Mouse (Mus musculus) embryonic fibroblast, embryonic 13.5 days (primary cell): ENCODE results near the gene Lrfn3.

Experiments used
- CTCF ChIP-seq: IDR thresholded peaks from 2 replicates; pipeline ENCODE4 v1.5.1; 2011; ENCODE audit warnings: mild to moderate bottlenecking, control low read depth, low read length, moderate library complexity, borderline replicate concordance; ENCODE audit not compliant: insufficient read depth
- POLR2A ChIP-seq: IDR thresholded peaks from 2 replicates; pipeline ENCODE4 v1.6.1; 2011; ENCODE audit warnings: low read depth, mild to moderate bottlenecking, control low read depth, low read length, moderate library complexity

DNA sequence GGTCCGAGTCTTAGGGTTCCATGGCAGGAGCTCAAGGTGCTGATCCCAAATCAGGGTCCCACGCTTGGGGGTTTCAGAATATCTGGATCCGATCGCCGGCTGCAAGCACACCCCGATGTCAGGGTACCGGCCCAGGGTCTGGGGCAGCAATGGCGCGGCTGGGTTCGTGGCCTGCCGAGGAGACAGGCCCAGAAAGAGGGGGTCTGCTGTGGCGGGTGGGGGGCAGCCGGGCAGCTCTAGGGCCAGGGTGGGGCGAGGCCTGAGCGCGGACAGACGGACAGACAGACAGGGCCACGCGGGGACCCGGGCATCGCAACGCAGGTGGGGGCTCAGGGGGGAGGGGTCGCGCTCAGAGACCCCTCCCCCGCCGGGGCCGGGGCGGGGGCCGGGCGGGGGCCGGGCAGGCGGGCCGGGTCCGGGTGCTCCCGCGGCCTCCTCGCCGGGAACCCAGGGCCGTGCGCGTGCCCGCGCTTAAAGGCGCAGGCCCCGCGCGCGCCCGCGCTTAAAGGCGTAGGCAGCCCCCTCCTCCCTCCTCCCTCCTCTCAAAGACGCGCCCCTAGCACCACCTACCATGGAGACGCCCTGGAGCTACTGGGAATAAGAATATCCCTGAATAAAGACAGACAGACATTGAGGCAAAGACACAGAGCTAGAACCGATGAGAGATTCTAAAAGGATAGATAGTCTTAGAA is at the start of gene Lrfn3:
- TF ChIP-seq POLR2A (0 out of 2 replicates have a peak, but pooled peaks have one; percentile 25), CTCF (no peak)
